ENCODE assay signal across 20 mouse cellular contexts in the genomic region with DNA sequence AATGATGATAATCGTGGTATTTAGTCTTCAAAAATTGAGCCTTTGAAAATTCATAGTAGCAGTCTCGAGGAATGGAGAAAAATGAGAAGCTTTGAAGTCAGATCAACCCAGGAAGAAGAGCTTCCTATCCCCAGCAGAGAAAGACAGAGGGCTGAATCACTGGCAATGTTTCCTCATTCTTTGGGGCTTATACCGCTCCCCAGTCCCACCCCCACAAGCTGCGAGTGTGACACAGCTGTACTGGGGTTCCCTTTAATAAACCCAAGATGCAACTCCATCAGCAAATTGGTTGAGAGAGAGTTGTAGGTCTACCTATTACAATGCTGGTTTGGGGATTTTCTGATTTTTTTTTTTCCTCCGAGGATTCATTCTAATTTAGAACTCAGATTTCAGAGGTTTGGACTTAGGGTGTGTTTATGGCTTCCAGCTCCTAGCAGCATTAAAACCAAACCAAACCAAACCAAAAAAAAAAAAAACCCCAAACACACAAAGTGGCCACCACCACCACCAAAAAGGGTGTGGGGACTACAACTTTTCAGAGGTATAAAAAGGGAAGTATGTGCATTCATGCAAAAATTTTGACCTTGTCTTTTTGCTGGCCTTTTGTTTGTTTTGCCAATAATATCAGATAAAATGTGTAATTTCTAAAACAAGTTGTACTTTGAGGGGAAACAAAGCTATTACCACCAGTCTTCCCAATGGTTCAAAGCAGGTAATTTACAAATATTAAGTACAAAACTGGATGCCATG. TPM values are rescaled to one million over a fixed set of nuclear protein-coding genes. Genes with fewer than 3 reads are reported as not detected.
DNase-seq lines count a peak whose midpoint lies in the region; ATAC-seq and TF ChIP-seq lines count a peak whose summit lies in the region.
"Had no signal": no experiment of that assay in that cellular context is flagged by ENCODE, and none has a peak within 500 bp of the region (broad histone marks: within the 10 kb centered on the region; RNA-seq: fewer than 3 reads in every experiment).

No protein-coding gene starts in this region.

- 10% methylated on average over 5 of the region's 5 CpGs for WGBS in spleen, adult 2 months
- WGBS in liver, embryonic 16.5 days (ENCODE audit: insufficient replicate concordance), result 26% methylated on average over 5 of the region's 5 CpGs

- H3K4me2 ChIP-seq in liver, embryonic 16.5 days (ENCODE audit: low read depth, low read length), result no peak overlapping the region
- H3K4me2 ChIP-seq: heart, embryonic 15.5 days; midbrain, embryonic 13.5 days had no signal

- H3K4me1 ChIP-seq in spleen, adult 2 months (ENCODE audit: control insufficient read depth, insufficient read depth, insufficient read length), result peaks cover 19% of the 10 kb centered on the region
- peaks cover 31% of the 10 kb centered on the region for H3K4me1 ChIP-seq in liver, embryonic 16.5 days (ENCODE audit: control insufficient read depth, low read depth, low read length)

- TF ChIP-seq CTCF in spleen, adult 2 months (IDR thresholded peaks at IDR 0.05; ENCODE audit: extremely low read depth, insufficient read depth, insufficient read length, insufficient replicate concordance), result no peak

- H3K27ac ChIP-seq in spleen, adult 2 months (ENCODE audit: insufficient read depth, low read length), result peak overlapping the region; percentile 74
- H3K27ac ChIP-seq in liver, embryonic 16.5 days (ENCODE audit: low read length), result peak overlapping the region; percentile 23
- H3K27ac ChIP-seq: heart, embryonic 15.5 days; hindbrain, embryonic 10.5 days; limb, embryonic 10.5 days; midbrain, embryonic 13.5 days had no signal

- H3K4me3 ChIP-seq in spleen, adult 2 months (ENCODE audit: extremely low read depth, insufficient read depth, insufficient read length), result no peak overlapping the region
- no peak overlapping the region for H3K4me3 ChIP-seq in liver, embryonic 16.5 days (ENCODE audit: low read depth, low read length)
- H3K4me3 ChIP-seq: heart, embryonic 15.5 days; hindbrain, embryonic 10.5 days; limb, embryonic 10.5 days; midbrain, embryonic 13.5 days had no signal

- no peaks in the 10 kb centered on the region for H3K9me3 ChIP-seq in liver, embryonic 16.5 days (replicated peaks; ENCODE audit: control insufficient read depth, low read length)
- H3K9me3 ChIP-seq: G1E; heart, embryonic 15.5 days; hindbrain, embryonic 10.5 days; limb, embryonic 10.5 days; midbrain, embryonic 13.5 days had no signal

- no peak for TF ChIP-seq POLR2A in spleen, adult 2 months (IDR thresholded peaks at IDR 0.05; ENCODE audit: low read depth, low read length)

- no peaks in the 10 kb centered on the region for H3K36me3 ChIP-seq in spleen, adult 2 months (ENCODE audit: control insufficient read depth, insufficient read depth, low read length)
- H3K36me3 ChIP-seq in liver, embryonic 16.5 days (ENCODE audit: control insufficient read depth, insufficient read depth), result no peaks in the 10 kb centered on the region
- no peaks in the 10 kb centered on the region for H3K36me3 ChIP-seq in splenic B cell, adult 2 months (ENCODE audit: control insufficient read depth, insufficient read depth, low read length, poor library complexity, severe bottlenecking)
- H3K36me3 ChIP-seq: G1E; heart, embryonic 15.5 days; hindbrain, embryonic 10.5 days; limb, embryonic 10.5 days; midbrain, embryonic 13.5 days had no signal

- H3K9ac ChIP-seq in liver, embryonic 16.5 days (ENCODE audit: low read depth, low read length), result no peak overlapping the region
- H3K9ac ChIP-seq: forebrain, postnatal 0 days; heart, embryonic 15.5 days; midbrain, embryonic 13.5 days had no signal

- peak in 1 of 2 experiments; percentile 40 for DNase-seq in spleen, adult 2 months (ENCODE audit: low read depth in 1 of 2, low spot score in 2 of 2)
- DNase-seq in spleen, adult 18-20 months, result no peak
- peak; percentile 54 for DNase-seq in MEL-GATA-1-ER (ENCODE audit: extremely low read depth, low read depth)
- DNase-seq in splenic B cell, adult 2 months (ENCODE audit: low read depth, low spot score), result peak; percentile 69
- DNase-seq in frontal cortex, adult 2 months (ENCODE audit: extremely low spot score in 1 of 2, low spot score in 1 of 2), result no peak
- no peak for DNase-seq in gastrocnemius, postnatal 36 days
- DNase-seq: cerebellum, postnatal 14 days; forebrain, postnatal 0 days; heart, adult 18-20 months; kidney, adult 11 months; lung, adult 18-20 months; right cerebral cortex, postnatal 25 days; thymus, postnatal 14 days had no signal

- no peaks in the 10 kb centered on the region for H3K27me3 ChIP-seq in spleen, adult 2 months (ENCODE audit: control insufficient read depth, insufficient read depth, low read length)
- no peaks in the 10 kb centered on the region for H3K27me3 ChIP-seq in liver, embryonic 16.5 days (ENCODE audit: control insufficient read depth, insufficient read depth, low read depth, low read length)
- H3K27me3 ChIP-seq in splenic B cell, adult 2 months (ENCODE audit: control insufficient read depth, insufficient read depth, low read length, poor library complexity, severe bottlenecking), result no peaks in the 10 kb centered on the region
- H3K27me3 ChIP-seq: heart, embryonic 15.5 days had no signal

- intact Hi-C loops in gastrocnemius, postnatal 36 days (cut with DNase I), result loop anchor here (5.0 kb wide), 1 partner anchor 42 kb away; a partner anchor contains a TSS

- no peak for ATAC-seq in liver, embryonic 16.5 days (ENCODE audit: low read depth)
- ATAC-seq: CD4-positive, CD25-positive, alpha-beta regulatory T cell, adult 4 months; forebrain, postnatal 0 days; midbrain, embryonic 13.5 days had no signal

RNA-seq across cellular contexts. Expression of a gene that starts 2.6 kb away (rescaled TPM):
- 81.2 and 103 TPM in 2 replicates for polyA plus RNA-seq in spleen, adult 2 months (2012; rRNA removed)
- polyA plus RNA-seq in liver, embryonic 16.5 days (2015; fragmentation: Nextera tagmentation; extraction: Ambion mirVana), result 78.9 and 85.6 TPM in 2 replicates
- polyA plus RNA-seq in frontal cortex, adult 2 months (2012; rRNA removed), result 39.3 and 40.2 TPM in 2 replicates
- 10 to 100 TPM; 55.9 to 65.8 TPM for total RNA-seq in gastrocnemius, postnatal 36 days (2021)

RNA-seq across cellular contexts. Expression of a gene that starts 40.0 kb away (rescaled TPM):
- 10.5 and 14.4 TPM in 2 replicates for polyA plus RNA-seq in spleen, adult 2 months (2012; rRNA removed)
- polyA plus RNA-seq in liver, embryonic 16.5 days (2015; fragmentation: Nextera tagmentation; extraction: Ambion mirVana), result 5.1 and 7.4 TPM in 2 replicates
- polyA plus RNA-seq in frontal cortex, adult 2 months (2012; rRNA removed), result 14.2 and 15.8 TPM in 2 replicates
- 10 to 100 TPM; 12.7 to 13.8 TPM for total RNA-seq in gastrocnemius, postnatal 36 days (2021)

RNA-seq across cellular contexts. Expression of a gene that starts 48.2 kb away (rescaled TPM):
- 4.5 and 4.8 TPM in 2 replicates for polyA plus RNA-seq in spleen, adult 2 months (2012; rRNA removed)
- 4.9 and 5.8 TPM in 2 replicates for polyA plus RNA-seq in liver, embryonic 16.5 days (2015; fragmentation: Nextera tagmentation; extraction: Ambion mirVana)
- 8.1 and 8.3 TPM in 2 replicates for polyA plus RNA-seq in frontal cortex, adult 2 months (2012; rRNA removed)
- 10 to 100 TPM in 1 of 2 experiments, 1 to 10 TPM in 1; 8.2 to 10.9 TPM for total RNA-seq in gastrocnemius, postnatal 36 days (2021)

Comparison
In these comparisons a context has a peak if more than half of its experiments do, and no peak if none do; other contexts are left out.
1. DNase-seq: peak in MEL-GATA-1-ER (single experiment) and splenic B cell, adult 2 months (single experiment); none in spleen, adult 18-20 months (0 of 2), frontal cortex, adult 2 months (0 of 2) and gastrocnemius, postnatal 36 days (0 of 2).